Mouse (Mus musculus) spleen, embryonic (tissue): ENCODE measurements around the gene Lrrc8a.

Experiments used
- CTCF ChIA-PET: fragments of 350-600 bp; sonication (Branson Sonifier 250); formaldehyde crosslinking; loops from one replicate; lab custom pipeline; 2022; lab: Charles Lee

Gene Lrrc8a

DNA sequence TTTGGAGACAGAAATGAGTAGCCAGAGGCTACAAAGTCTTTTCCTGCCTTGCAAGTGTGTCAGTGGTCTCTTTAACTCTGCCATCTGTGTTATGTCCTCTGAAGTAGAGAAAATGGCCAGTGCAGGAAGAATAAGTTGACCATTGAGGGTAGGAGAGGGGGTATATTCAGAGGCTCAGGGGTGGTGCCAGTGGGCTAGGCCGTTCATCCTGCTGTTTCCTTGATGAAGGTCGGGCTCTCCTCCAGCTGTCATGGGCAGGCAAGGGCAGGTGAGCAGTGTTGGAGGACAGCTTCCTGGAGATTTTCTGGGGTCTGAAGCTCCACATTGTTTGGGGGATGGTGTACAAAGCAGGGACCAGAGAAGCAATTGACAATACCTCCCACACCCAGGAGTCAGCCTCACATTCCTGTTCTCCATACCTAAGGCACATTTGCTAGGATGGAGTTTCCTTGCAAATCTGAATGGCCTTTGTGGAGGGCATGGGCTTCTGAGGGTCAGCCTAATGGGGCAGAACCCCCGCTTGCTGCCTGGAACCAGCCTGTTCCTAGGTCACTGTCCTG lies 1.5 kb downstream of the Lrrc8a start:
- CTCF ChIA-PET, result no interaction called here

DNA sequence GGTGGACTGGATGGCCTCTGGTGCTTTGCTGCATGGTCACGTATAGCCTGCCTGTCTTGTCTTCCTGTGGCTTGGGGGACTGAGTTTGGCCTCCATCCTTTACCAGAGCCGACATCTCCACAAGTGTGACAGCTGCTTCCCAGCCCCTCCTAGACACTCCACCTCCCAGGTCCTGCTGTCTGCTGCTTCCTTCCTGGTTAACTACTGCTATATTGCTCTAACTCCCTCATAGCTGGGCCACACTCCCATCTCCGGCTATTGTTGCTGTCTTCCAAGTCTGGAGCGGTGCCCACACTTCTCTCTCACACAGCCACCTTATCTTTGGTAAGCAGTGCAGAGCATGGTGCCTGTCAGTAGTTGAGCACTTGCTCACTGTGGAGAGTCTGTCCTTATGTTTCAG lies 2.3 kb downstream of the Lrrc8a start:
- CTCF ChIA-PET, result no interaction called here

DNA sequence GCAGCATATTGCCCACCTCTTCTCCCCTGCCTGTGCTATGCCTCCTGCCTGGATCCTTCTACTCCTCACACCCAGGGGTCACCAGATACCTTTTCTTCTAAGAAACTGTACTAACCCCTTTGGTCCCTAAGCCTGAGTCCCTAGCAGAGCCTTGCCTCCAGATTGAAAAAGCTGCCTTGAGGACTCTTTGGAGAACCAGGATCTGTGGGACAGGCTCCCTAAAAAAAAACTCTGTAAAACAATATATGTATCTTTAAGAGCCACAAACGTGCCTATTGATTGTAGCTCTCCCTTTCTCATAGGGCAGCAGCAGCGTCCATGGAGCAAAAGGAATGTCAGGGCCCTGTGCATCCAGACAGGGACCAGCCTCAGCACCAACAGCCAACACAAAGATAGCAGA lies 2.8 kb downstream of the Lrrc8a start, which contains the start of gene Gm28035:
TSS of gene Gm28035 (plus strand) at position 301 of the 400 bp plus-strand sequence.
- CTCF ChIA-PET, result no interaction called here

DNA sequence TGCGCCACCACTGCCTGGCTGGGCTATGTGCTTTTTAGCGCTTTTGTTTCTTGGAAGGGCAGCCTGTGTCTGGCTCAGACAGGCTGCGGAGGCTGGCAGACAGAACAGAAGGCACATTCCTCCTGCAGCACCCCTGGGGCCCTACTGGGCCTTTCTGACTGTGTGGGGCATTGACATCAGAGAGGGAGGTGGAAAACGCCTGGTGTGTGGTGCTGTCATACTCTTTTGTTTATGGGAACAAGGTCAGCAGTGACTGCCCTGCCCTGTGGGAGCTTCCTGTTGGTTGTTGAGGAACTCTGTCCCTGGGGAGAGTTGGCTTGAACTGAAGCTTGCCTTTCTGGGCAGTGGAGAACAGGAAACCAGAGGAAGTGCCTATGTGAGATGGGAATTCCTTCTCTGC lies 5.0 kb downstream of the Lrrc8a start:
- CTCF ChIA-PET, result no interaction called here

DNA sequence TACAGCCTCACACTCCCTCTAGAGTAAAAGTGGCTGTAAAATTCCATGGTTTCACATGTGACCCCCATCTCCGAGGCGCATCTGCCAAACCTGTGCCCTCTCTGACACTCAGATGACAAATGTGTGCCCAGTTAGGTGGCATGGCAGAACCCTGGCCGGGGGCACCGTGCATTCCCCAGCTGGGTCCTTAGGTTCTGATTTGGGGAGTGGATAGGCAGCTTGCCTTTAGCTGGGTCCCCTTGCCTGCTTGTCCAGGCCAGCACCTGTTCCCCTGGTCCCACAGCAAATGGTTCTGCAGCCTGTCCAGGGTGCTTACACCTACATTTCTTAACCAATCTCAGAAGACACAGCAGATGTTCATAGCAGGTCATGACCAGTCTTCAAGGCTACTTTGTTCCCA lies 5.9 kb downstream of the Lrrc8a start:
- CTCF ChIA-PET, result no interaction called here

DNA sequence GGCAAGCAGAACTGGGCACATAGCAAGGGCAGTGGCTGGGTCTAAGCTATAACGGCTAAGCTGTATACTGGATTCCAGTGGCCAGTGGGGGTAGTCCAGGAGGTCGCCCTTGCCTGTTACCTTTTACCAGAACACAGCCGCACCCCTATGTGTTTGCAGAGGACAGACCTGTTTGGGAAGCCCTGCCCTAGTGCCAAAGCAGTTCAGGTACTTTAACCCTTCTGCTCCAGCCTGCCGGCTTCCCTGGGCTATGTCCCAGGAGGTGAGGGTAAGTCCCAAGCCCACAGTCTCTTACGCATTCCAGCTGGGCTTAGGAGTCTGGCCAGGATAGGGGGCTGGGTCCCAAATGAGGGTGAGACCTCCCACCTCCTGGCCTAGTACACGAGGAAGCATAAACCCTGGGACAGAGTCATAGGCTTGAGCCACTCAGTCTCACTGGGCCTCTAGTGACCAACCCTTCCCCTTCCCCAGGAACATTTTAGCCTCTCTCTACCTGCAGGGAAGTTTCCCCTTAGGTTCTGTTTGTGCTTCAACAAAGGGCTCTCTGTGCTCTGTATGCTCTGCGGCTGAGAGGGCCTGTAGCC lies 7.2 kb downstream of the Lrrc8a start:
- CTCF ChIA-PET, result no interaction called here

DNA sequence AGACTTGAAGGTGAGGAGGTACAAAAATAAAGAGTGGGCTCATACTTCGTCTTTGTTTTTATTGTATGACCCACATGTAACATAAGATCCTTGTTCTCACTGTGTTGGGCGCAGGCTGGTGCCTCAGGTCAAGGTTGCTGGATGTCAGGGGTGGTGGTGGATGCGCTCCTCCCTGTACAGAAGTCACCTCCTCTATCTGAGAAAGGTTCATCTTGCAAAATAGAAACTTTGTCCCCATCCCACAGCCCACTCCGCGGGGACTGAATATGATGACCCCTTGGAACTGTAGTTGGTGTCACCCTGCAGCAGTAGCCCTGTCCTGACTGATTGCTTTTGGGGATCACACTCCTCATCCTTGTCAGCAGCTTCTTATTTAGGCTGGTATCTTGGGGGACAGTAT lies 9.5 kb downstream of the Lrrc8a start:
- CTCF ChIA-PET, result no interaction called here

DNA sequence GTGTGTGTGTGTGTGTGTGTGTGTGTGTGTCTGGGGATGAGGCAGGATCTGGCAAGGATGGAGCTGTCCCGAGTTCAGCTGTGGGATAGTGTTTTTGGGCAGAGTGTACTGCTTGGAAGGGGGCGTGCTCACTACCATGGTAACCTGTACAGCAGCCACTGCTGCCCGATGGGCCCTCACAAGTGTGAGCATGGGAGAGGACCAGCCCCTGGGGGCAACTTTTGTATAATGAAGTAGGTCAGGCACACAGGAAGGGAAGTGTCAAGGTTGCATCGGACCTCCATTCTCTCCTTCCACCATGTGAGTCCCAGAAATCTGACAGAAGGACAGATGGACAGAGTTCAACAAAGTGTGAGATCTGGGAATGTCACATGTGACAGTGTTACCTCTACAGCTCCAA lies 10.2 kb downstream of the Lrrc8a start:
- CTCF ChIA-PET, result no interaction called here

DNA sequence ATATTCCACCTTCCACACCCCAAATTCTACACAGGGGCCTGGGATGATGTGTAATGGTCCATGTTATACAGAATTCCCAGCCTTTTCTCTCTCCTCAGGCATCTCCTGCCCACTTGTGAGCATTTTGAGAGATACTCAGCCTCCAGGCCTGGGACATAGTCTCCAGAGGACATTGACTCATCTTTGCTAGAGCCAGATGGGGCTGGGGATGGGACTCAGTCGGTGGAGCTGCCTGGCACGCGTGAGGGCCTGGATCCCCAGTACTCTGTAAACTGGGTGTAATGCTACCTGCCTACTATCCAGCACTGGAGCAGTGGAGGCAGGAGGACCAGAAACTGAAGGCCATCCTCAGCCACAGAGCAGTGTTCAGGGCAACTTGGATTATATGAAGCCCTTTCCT lies 11.7 kb downstream of the Lrrc8a start:
- CTCF ChIA-PET, result no interaction called here

DNA sequence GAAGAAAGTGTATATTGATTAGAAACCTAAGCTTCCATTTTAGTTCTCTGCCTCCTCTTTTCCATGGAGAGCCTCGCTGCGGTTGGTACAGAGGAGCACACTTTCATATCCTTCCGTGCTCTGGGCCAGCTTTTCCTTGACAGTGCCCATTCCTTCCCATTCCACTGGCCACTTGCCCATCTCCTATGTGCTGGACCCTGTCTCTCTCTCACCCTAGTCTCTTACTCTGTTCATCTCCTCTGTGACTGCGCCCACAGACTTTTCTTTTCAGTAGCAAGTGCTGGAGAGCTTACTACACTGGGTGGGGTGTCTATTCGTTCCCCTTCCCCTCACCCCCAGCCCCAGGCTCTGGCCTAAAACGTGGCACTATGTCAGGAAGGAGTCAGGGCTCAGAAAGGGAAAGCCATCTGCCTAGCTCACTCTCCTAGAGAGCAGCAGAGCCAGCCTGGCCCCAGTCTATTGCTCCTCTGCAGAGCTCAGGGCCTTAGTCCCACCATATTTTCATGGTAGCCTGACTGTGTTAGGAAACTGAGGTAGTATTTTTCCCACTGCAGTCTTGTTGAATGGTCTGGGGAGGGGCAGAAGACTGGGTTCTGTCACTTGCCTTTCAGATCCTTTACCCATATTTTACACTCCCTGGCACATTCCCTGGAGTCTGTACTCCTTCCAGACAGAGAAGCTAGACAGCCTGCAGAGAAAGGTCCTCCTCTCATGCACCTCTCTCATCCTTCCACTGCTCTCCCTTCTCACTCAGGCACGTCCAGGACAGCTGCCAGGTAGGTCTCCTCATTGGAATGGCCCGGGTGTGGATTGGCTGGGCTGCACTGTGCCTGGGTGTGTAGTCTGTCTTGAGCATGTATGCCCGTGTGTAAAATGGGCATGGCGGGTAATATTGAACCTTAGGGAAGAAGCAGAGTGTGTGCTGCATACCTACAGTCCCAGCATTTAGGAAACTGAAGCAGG lies 12.9 kb downstream of the Lrrc8a start:
- CTCF ChIA-PET, result no interaction called here

DNA sequence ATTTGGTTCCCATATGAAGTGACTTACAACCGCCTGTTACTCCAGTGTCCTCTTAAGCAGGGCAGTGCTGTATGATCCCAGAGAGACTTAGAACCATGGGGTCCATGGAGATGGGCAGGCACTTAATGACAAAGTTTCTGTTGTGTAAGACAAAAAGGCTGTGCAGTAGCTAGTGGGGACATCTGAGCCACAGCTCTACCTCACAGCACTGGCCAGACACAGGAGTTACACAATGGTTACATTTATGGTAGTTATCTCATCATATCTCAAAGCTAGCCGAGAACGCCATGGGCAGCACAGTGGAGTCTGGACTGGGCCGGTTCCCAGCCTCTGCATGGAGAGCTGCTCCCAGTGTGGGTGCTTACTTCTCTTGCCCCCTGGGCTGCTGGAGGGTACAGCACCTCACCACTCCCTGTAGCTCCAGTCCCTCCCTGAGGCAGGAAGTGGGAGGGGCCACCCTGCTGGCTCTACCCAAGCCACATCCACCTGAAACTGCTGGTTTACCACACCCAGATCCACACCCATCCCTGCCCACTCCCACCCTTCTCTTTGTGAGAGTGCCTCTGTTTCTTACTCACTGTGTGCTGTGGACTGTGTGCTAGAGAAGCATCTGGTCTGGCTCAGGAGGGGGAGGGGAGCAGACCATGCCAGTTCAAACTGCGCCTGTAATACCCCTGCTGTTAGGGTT lies 14.0 kb downstream of the Lrrc8a start:
- CTCF ChIA-PET, result interaction anchor here (0.6 kb wide), 1 partner anchor 76 kb away, joined by 7 read pairs; no protein-coding TSS in a partner anchor

DNA sequence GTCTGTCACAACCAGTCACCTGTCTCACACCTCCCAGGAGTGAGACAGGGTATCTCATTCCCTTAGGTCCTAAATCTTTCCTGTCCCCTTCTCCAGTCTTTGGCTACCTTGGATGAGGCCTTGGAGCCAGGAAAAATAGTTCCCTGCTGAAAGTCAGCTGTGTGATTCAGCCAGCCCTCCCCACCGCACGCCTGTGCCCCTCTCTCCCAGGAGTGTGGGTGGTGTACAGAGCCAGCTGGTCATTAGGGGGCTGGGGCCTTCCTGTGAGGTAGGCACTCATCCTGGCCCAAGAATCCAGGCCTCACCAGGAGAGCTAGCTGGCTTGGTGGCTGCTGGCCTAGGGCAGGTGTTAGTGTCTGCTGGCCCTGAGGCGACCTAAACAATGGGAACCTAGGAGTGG lies 15.0 kb downstream of the Lrrc8a start:
- CTCF ChIA-PET, result no interaction called here

DNA sequence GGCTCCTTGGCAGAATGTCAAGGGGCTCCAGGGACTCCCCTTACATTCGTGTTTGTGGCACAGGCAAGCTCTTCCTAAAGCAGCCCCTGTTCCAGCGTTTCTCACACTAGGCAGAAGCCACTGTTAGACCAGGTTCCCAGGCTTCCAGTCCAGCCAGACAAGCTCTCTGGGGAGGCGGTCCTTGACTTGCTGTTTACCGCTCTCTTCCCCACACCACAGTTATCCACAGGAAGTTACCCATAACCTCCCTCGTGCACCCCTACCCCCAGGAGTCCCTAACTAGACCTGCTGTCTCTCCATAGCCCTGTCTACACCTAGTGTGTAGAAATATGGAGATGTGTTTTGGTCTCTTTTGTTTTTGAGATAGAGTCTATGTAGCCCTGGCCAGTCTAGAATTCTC lies 16.3 kb downstream of the Lrrc8a start:
- CTCF ChIA-PET, result interaction anchor here (1.2 kb wide), 1 partner anchor 16 kb away, joined by 3 read pairs; no protein-coding TSS in a partner anchor

DNA sequence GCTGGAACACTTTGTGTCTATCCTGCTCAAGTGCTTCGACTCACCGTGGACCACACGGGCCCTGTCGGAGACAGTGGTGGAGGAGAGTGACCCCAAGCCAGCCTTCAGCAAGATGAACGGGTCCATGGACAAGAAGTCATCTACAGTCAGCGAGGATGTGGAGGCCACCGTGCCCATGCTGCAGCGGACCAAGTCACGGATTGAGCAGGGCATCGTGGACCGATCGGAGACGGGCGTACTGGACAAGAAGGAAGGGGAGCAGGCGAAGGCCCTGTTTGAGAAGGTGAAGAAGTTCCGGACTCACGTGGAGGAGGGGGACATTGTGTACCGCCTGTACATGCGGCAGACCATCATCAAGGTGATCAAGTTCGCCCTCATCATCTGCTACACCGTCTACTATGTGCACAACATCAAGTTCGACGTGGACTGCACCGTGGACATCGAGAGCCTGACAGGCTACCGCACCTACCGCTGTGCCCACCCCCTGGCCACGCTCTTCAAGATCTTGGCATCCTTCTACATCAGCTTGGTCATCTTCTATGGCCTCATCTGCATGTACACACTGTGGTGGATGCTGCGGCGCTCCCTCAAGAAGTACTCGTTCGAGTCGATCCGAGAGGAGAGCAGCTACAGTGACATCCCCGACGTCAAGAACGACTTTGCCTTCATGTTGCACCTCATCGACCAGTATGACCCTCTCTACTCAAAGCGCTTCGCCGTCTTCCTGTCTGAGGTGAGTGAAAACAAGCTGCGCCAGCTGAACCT lies 18.3 kb downstream of the Lrrc8a start:
- CTCF ChIA-PET, result no interaction called here

DNA sequence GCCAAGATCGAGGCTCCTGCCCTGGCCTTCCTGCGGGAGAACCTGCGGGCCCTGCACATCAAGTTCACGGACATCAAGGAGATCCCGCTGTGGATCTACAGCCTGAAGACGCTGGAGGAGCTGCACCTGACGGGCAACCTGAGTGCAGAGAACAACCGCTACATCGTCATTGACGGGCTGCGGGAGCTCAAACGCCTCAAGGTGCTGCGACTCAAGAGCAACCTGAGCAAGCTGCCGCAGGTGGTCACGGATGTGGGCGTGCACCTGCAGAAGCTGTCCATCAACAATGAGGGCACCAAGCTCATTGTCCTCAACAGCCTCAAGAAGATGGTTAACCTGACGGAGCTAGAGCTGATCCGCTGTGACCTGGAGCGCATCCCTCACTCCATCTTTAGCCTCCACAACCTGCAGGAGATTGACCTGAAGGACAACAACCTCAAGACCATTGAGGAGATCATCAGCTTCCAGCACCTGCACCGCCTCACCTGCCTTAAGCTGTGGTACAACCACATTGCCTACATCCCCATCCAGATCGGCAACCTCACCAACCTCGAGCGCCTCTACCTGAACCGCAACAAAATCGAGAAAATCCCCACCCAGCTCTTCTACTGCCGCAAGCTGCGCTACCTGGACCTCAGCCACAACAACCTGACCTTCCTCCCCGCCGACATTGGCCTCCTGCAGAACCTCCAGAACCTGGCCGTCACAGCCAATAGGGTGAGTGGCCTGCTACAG lies 19.3 kb downstream of the Lrrc8a start:
- CTCF ChIA-PET, result interaction anchor here (1.4 kb wide), 1 partner anchor 20 kb away, joined by 3 read pairs; the partner anchor contains the start of gene Lrrc8a

DNA sequence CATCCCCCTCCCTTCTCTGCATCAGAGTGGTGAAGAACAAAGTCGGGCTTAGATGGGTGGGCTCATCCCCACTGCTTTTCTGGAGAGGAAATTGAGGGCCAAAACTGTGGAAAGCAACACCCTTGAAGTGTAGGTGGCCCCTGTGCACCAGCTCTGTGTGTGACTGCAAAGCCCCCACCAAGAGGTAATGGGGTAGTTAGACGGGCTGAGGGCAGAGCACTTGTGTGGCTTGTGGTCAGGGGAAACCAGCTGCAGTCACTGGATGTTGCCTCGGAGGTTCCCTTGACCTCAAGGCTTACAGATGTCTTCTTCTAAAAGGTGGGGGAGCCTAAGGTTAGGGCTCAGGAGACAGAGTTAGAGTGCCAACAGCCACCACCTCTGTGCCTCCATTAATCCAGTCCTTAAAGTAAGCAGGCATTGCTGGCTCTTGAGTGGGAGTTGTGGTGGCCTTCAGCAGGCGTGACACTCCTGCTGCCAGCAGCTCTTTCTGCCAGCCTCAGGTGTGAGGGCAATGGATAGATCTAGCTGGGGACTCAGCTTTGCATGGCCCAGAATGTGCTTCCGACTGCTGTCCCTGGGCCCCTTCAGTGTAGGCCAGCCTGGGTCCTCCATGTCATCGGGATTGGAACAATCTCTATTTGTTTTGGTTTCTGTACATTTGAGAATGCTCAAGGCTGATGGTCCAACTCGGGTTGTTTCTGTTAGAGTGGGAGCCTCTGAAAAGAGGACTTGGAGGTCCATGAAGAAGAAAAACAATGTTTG lies 20.4 kb downstream of the Lrrc8a start:
- CTCF ChIA-PET, result interaction anchor here (1.4 kb wide), 1 partner anchor 21 kb away, joined by 3 read pairs; the partner anchor contains the start of gene Lrrc8a

DNA sequence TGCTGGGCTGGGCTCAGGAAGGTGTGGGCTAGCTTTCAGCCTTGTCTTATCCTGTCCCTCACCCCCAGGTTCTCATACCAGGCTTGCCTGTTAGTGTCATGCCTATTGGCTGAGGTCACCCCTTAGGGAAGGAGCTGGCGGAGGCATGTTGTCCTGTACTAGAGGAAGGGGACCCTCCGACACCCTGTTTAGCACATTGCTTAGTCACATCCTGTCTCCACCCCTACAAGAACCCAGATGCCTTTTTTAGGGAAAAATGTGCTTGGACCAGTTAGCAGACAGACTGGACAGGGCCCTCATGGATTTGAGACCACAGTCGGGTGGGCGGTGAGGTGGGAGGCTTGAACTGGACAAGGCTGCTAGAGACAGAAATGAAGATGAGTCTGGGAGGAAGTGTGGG lies 21.1 kb downstream of the Lrrc8a start:
- CTCF ChIA-PET, result interaction anchor here (1.4 kb wide), 1 partner anchor 21 kb away, joined by 3 read pairs; the partner anchor contains the start of gene Lrrc8a

DNA sequence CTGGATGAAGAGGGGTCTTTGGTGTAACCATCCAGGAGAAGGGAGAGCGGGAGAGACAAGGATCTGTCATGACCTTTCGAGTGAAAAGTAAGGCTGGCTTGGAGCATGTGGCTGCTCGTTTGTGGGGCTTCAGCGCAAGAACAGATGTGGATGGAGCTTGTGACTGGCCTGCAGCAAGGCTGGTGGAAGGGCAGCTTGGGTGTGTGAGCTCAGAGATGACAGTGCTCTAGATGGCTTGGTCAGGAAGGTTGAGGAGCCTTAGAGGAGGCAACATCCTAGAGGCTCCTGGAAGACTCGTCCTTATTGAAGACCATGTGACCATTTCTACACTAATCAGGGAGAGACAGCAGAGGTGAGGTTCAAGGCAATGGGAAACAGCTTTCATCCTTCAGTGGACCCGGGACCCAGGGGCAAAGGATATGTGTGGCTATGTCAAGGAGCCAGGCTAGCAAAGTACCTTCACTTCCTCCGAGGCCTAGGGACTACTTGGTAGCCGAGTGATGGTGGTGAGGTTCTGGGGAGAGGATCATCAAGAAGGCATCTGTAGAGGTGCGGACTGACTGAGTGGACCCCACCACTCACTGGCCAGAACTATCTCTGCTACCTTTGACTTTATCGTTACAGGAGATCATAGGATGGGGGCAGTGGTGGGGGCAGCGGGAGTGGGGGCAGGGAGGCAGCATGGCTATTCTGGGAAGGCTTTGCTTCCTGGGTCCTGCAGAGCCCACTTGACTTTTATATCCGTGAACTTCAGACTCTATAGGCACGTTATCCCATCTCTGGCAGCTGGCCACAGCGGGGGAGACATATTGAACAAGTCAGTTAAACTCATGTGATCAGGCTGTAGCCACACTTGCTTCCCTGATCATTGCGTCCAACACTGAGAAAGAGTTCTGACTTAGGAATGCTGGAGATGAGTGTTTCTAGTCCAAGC lies 21.9 kb downstream of the Lrrc8a start:
- CTCF ChIA-PET, result interaction anchor here (0.7 kb wide), 1 partner anchor 535 kb away, joined by 4 read pairs; no protein-coding TSS in a partner anchor
